Mouse (Mus musculus) olfactory bulb, adult 2 months (tissue): ENCODE results near the gene Elovl6. TPM values are rescaled to one million over a fixed set of nuclear protein-coding genes. Genes with fewer than 3 reads are reported as not detected.

Experiments
- H3K27ac ChIP-seq: fragments of 200-500 bp; 2 replicates; pipeline ENCODE4 v1.5.1; 2012; ENCODE audit warnings: low read depth, low read length; ENCODE audit not compliant: insufficient read depth
- H3K4me1 ChIP-seq: fragments of 200-500 bp; 2 replicates; pipeline ENCODE4 v1.6.1; 2012; ENCODE audit warnings: low read length; ENCODE audit not compliant: control insufficient read depth, insufficient read depth
- H3K4me3 ChIP-seq: fragments of 200-500 bp; 2 replicates; pipeline ENCODE4 v1.5.1; 2012; ENCODE audit warnings: mild to moderate bottlenecking, low read depth, low read length, moderate library complexity; ENCODE audit not compliant: insufficient read depth
- CTCF ChIP-seq: fragments of 200-500 bp; IDR thresholded peaks from 2 replicates; pipeline ENCODE4 v1.5.1; 2012; ENCODE audit warnings: low read depth, mild to moderate bottlenecking, low read length, moderate library complexity; ENCODE audit not compliant: insufficient read depth
- POLR2A ChIP-seq: fragments of 200-500 bp; IDR thresholded peaks from 2 replicates; pipeline ENCODE4 v1.6.1; 2012; ENCODE audit warnings: mild to moderate bottlenecking, low read depth, low read length, moderate library complexity; ENCODE audit not compliant: insufficient read depth
- WGBS: fragments of 180-500 bp; shearing (Covaris S2); methylation state at CpG from one replicate; pipeline ENCODE4 v1.1.7; 2018; 5-methylcytosine and 5-hydroxymethylcytosine counted together
- polyA plus RNA-seq: library from polyadenylated mRNA; stranded (reverse); fragments of >200 nt; gene quantifications from 2 replicates; pipeline ENCODE4 v1.2.4, GENCODE M21; 2012; ENCODE audit warnings: low replicate concordance; ENCODE audit not compliant: missing spikeins, insufficient read depth, insufficient read length

The Elovl6 gene
- polyA plus RNA-seq, 1 experiment, result 155 TPM

DNA sequence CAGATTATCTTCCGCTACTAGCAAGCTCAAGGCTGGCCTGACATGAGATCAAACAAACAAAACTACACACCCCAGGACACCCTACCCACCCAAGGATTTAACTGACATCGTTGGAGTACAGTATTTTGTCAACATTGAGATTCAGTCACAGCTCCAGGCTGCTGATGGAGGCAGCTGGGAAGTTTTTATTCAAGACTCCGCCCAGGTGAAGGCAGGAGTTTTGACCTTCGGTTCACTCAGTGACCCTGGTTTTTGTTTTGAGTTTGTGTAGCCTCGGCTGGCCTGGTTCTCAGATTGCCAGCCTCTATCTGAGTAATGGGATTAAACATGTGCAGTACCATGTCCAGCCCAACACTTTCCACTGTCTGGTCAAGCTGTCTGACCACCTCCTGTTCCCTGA is 17.4 kb downstream of the Elovl6 start:
- Histone ChIP-seq H3K4me3 (no peak overlapping the region), H3K4me1 (peaks cover 8% of the 10 kb centered on the region), H3K27ac (no peak overlapping the region)
- 62% methylated on average over 5 of the region's 5 CpGs for WGBS
- TF ChIP-seq CTCF (no peak), POLR2A (no peak)

DNA sequence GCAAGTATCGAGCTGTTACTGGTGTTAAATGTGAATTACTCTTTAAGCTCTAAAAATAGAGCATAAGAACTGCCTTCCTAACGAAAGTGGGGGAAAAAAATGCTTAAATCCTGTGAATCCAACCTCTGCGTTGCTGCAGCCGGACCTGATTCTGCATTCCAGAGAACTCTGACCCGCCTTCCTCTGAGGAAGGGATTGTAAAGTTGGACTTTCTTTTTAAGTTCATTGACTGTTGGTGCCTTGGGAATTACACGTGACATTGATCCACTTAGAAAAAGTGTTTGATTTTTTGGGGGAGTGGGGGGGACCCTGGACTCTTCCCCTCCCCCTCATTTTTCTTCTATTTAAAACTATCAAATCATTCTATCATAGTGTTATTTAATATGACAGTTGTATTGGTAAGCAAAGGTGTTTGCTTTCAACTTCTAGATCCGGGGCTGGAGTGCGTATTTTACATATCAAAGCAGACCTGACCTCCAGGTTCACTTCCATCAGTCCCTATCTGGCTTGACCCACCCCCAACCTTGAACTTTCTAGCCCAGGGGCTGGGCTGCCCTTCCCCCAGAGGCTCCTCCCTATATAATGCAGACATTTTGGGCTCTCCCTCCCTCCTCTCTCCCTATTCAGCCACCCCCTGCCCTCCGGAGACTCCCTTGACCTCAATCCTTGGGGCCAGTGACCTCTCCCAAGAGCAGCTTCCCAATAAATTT is 19.6 kb downstream of the Elovl6 start:
- no peak for TF ChIP-seq POLR2A
- TF ChIP-seq CTCF, result no peak
- no peak overlapping the region for H3K27ac ChIP-seq
- no peak overlapping the region for H3K4me3 ChIP-seq
- H3K4me1 ChIP-seq, result peaks cover 8% of the 10 kb centered on the region
- 70% methylated on average over 9 of the region's 9 CpGs for WGBS

DNA sequence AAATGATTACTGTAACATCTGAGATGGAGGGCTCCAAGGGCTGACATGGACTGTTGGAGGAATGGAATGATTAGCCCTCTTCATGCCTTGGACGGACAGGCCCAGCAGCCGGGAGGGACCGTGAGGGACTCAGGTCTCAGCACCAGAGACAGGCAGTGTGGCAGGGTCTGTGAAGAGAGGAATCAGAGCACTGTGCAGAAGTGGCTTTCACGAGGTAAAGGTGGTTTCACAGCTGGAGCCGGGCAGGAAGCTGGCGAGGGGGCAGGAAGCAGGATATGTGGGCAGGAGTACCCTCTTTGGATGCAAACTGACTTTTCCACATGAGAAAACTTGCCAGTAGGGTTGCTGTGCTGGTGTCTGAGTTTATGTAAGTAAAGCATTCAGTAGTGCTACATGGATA is 20.2 kb downstream of the Elovl6 start:
- no peak overlapping the region; the same call in 1 of the 2 replicates for H3K27ac ChIP-seq
- peaks cover 8% of the 10 kb centered on the region for H3K4me1 ChIP-seq
- TF ChIP-seq CTCF (no peak), POLR2A (no peak)
- no peak overlapping the region for H3K4me3 ChIP-seq
- WGBS, result 88% methylated on average over 6 of the region's 6 CpGs

DNA sequence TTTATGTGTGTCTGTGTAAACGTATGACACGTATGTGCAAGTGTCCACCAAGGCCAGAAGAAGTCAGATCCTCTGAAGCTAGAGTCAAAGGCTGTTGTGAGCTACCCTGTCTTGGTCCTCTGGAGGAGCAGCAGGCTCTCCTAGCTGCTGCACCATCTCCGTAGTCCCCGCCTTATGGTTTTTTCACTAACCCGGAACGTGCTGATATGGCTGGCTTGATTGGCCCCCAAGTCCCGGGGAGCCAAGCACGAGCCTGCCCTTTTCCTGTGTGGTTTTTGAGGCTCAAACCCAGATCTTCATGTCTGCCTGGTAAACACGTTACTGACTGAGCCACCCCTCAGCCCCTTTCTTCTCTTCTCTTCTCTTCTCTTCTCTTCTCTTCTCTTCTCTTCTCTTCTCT is 21.0 kb downstream of the Elovl6 start:
- no peak overlapping the region for H3K4me3 ChIP-seq
- WGBS, result 91% methylated on average over 9 of the region's 9 CpGs
- H3K27ac ChIP-seq, result no peak overlapping the region
- TF ChIP-seq POLR2A (no peak), CTCF (no peak)
- peaks cover 10% of the 10 kb centered on the region for H3K4me1 ChIP-seq

DNA sequence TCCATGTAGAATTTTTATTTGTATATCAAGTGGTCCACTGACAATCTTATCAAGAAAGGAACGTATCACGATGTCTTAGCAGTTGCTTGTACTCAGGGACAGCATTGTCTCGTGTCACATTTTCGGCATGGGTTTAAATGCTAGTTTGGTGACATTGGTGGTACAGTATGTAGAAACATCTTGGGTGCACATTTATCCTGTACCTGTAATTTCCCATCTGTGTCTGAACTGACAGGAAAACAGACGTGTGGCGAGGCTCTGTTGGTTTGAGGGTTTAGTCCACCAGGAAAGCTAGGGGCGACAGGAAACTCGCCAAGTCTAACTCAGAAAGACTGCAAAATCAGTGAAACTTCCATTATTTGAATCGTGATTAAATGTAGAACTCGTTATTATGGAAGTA is 21.5 kb downstream of the Elovl6 start:
- no peak overlapping the region for H3K27ac ChIP-seq
- 90% methylated on average over 10 of the region's 10 CpGs for WGBS
- TF ChIP-seq POLR2A, result no peak
- no peak for TF ChIP-seq CTCF
- no peak overlapping the region for H3K4me3 ChIP-seq
- H3K4me1 ChIP-seq, result peaks cover 10% of the 10 kb centered on the region

DNA sequence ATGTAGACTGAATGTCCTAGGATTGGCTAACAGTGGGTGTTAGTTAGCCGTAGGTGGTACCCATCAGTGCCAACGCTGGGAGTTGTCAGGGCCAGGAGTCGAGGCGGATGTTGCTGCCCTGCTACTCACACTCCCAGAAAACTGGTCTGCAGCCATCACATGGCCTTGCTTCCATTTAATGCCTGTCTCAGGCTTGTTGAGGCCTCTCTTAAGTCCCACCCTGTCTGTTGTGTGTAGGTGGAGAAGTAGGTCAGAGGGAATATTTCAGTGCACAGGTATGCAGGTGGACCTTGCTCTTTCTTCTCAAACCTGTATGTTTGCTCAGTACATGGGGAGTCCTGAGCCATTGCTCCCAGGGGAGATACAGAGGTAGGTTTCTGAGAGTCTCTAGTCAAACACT is 22.3 kb downstream of the Elovl6 start:
- no peak overlapping the region for H3K27ac ChIP-seq
- TF ChIP-seq POLR2A (no peak), CTCF (no peak)
- WGBS, result 58% methylated on average over 4 of the region's 4 CpGs
- no peak overlapping the region for H3K4me3 ChIP-seq
- H3K4me1 ChIP-seq, result peaks cover 10% of the 10 kb centered on the region

DNA sequence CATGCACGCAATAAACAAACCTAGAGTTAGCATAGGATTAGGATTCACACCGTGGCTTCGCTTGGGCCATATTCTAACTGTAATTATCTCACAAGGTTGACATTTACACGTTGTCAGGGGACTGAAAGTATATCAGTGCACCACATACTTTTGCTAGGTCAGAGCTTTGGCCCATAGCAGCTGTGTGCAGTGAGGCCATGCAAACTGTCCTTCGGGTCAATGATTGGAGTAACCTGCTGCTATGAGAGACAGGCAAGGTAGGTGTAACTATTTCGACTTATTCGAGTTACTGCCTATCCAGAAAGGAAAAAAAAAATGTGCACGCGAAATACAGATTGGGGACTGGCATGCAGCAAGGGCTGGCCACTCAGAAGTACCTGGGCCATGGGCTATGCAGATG is 24.9 kb downstream of the Elovl6 start:
- WGBS, result 93% methylated on average over 9 of the region's 9 CpGs
- Histone ChIP-seq H3K27ac (no peak overlapping the region), H3K4me3 (no peak overlapping the region), H3K4me1 (peaks cover 8% of the 10 kb centered on the region)
- no peak for TF ChIP-seq CTCF
- no peak for TF ChIP-seq POLR2A

DNA sequence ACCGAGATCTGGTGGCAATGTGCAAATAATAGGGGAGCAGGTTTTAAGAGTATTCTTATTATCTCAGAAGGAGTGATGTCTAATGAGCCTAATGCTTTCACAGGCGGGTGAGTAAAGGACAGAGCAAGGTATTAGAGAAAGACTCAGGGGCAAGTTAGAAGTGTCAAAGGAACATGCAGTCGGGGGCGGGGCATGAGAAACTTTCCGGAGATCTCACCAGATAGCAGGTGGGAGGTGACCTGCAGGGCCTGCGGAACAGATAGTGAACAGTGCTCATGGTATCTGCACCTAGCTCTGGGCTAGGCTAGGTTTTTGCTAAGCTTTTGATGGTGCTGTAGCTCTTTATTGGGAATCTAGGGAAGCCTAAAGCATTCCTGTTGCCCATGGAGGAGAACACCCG is 25.4 kb downstream of the Elovl6 start:
- no peak for TF ChIP-seq POLR2A
- no peak for TF ChIP-seq CTCF
- H3K27ac ChIP-seq, result no peak overlapping the region
- H3K4me1 ChIP-seq, result peaks cover 5% of the 10 kb centered on the region
- WGBS, result 91% methylated on average over 7 of the region's 7 CpGs
- no peak overlapping the region for H3K4me3 ChIP-seq

DNA sequence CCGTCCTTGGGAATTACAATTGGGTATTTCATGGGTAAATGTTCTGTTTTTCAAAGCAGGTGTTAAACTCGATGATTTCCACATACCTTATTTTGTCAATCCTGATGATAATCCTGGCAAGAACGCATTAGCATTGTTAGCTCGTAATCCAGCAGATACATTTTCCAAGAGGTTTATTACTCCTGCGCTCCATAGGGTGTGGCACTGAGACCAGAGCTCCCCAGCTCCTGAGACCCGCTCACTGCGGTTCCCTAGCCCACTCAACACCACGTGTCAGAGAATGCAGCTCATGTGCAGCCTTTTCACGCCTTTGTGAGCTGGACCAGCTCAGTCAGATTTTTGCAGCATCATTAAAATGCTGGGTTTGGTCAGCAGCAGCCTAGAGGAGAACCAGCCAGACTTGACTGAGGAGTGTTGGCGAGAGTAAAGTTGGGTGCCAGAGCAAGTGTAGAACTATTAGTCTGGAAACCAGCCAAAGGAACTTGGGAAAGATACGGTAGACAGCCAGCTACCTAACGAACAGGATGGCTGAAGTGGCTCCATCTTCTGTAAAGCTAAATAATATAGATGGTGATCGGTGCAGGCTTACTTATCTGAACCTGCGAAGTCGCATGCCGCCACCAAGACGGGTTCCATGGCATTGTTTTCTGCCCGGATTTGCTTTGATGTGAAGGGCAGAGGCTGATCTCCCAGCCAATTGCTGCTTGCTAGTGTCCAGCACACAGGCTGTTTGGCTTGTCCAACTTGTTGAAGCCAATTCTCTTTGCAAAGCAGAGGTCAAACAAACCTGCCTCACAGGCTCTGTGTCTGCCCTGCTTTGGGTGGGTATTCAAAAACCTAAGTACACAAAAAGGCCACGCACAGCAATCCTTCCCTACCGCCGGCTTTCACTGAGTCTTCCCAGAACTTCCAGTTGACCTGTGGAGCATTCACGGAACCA is 26.1 kb downstream of the Elovl6 start:
- no peak for TF ChIP-seq POLR2A
- TF ChIP-seq CTCF, result no peak
- Histone ChIP-seq H3K4me1 (peaks cover 5% of the 10 kb centered on the region), H3K4me3 (no peak overlapping the region), H3K27ac (no peak overlapping the region)
- whole genome bisulfite sequencing, result 80% methylated on average over 22 of the region's 22 CpGs
